Mouse (Mus musculus): Measurements from ENCODE around the gene Nyap2. TPM values are rescaled to one million over a fixed set of nuclear protein-coding genes. Genes with fewer than 3 reads are reported as not detected.

Nyap2 gene
- polyA plus RNA-seq (2012; rRNA removed), result not detected in 2 replicates

GRCm38 (mm10) chr1:81076831-81077664 lies at the start of gene Nyap2:
Nyap2 (plus strand) TSS chr1:81076950.
- 35% methylated on average over 16 of the region's 16 CpGs for WGBS
- no peak for TF ChIP-seq CTCF (IDR thresholded peaks at IDR 0.05; ENCODE audit: insufficient read depth, low read length)
- no peak for TF ChIP-seq POLR2A (IDR thresholded peaks at IDR 0.05; ENCODE audit: borderline replicate concordance, extremely low read depth, low read depth, low read length)
- Histone ChIP-seq H3K4me3 (replicated peaks; ENCODE audit: extremely low read depth, low read depth, low read length) (no peak within 1 kb of the TSS), H3K4me1 (ENCODE audit: control insufficient read depth, insufficient read depth, low read length) (no peaks in the 10 kb centered on the region)
- DNase-seq, result no peak

DNA sequence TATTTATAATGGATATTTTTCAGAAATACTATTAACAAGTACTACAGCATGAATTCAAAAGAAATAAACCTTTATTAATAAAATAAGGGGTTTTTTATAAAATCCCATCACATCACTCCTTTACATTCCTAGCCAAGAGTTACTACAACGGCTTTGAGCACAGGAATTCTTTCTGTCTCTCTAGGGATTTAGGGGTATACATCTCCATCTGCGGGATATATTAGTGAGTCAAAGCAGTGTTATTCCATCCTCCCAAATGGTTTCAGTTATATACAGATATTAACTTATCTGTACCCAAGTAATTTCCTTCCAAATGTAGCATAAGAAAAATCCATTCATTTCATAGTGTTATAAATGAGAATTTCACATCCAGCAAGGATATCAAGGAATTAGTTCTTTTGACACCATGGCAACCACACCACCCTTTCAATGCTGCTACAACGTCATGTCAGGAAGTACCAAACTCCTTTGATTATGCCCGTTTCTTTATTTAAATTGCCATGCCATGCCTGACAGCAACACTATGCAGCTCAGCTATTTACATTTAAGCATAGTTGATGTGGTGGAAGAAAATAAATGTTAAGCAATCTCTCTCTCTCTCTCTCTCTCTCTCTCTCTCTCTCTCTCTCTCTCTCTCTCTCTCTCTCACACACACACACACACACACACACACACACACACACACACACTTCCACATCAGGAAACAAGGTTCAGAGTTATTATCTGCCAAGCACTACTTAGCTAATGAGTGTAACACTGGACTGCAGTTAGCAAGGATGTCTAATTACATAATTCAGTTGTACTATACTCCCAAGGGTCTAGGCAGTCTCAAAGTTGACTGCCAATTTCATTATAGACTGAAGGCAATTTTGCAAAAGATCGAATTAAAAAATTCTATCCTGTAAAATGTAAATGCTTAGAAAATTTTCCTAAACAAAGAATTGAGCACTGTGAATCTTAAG lies 33.6 kb upstream of the Nyap2 start:
- no peak overlapping the region for H3K4me3 ChIP-seq (replicated peaks; ENCODE audit: extremely low read depth, low read depth, low read length)
- TF ChIP-seq CTCF (IDR thresholded peaks at IDR 0.05; ENCODE audit: insufficient read depth, low read length) (no peak), POLR2A (IDR thresholded peaks at IDR 0.05; ENCODE audit: borderline replicate concordance, extremely low read depth, low read depth, low read length) (no peak)
- no peaks in the 10 kb centered on the region for H3K4me1 ChIP-seq (ENCODE audit: control insufficient read depth, insufficient read depth, low read length)
- no peak for DNase-seq
- WGBS, result 54% methylated on average over 5 of the region's 5 CpGs

DNA sequence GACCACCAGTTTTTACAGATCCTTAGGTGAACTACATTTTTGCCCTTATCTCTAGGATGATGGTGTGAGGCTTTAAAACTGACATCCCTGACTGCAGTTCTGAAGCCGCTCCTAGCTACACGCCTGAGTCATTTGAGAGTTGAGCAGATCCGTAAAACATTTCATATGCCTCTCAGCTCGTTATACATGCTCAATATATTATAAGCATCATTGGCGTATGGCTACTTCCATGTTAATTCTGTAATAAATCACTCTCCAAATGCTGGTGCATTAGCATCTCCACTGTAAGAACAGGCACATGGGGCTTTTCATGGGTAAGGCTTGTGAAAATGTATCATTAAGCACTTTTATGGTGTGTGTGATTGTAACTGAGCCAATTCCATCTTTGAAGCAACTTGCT lies 18.4 kb upstream of the Nyap2 start:
- Histone ChIP-seq H3K4me1 (ENCODE audit: control insufficient read depth, insufficient read depth, low read length) (no peaks in the 10 kb centered on the region), H3K4me3 (replicated peaks; ENCODE audit: extremely low read depth, low read depth, low read length) (no peak overlapping the region)
- DNase-seq, result no peak
- WGBS, result 76% methylated on average over 5 of the region's 5 CpGs
- no peak for TF ChIP-seq POLR2A (IDR thresholded peaks at IDR 0.05; ENCODE audit: borderline replicate concordance, extremely low read depth, low read depth, low read length)
- no peak for TF ChIP-seq CTCF (IDR thresholded peaks at IDR 0.05; ENCODE audit: insufficient read depth, low read length)

- no peak overlapping the region for H3K4me3 ChIP-seq (replicated peaks; ENCODE audit: extremely low read depth, low read depth, low read length)
- TF ChIP-seq CTCF (IDR thresholded peaks at IDR 0.05; ENCODE audit: insufficient read depth, low read length) (no peak), POLR2A (IDR thresholded peaks at IDR 0.05; ENCODE audit: borderline replicate concordance, extremely low read depth, low read depth, low read length) (no peak)
- 52% methylated on average over 2 of the region's 2 CpGs for WGBS
- no peaks in the 10 kb centered on the region for H3K4me1 ChIP-seq (ENCODE audit: control insufficient read depth, insufficient read depth, low read length)
- DNase-seq, result no peak
These were observed 17.9 kb upstream of the Nyap2 start for GRCm38 (mm10) chr1:81058835-81059234.

- 81% methylated on average over 2 of the region's 2 CpGs for WGBS
- H3K4me1 ChIP-seq (ENCODE audit: control insufficient read depth, insufficient read depth, low read length), result no peaks in the 10 kb centered on the region
- H3K4me3 ChIP-seq (replicated peaks; ENCODE audit: extremely low read depth, low read depth, low read length), result no peak overlapping the region
- DNase-seq, result no peak
- TF ChIP-seq CTCF (IDR thresholded peaks at IDR 0.05; ENCODE audit: insufficient read depth, low read length) (no peak), POLR2A (IDR thresholded peaks at IDR 0.05; ENCODE audit: borderline replicate concordance, extremely low read depth, low read depth, low read length) (no peak)
These were observed 13.9 kb upstream of the Nyap2 start for GRCm38 (mm10) chr1:81062811-81063210.

- DNase-seq, result no peak
- 65% methylated on average over 9 of the region's 9 CpGs for WGBS
- Histone ChIP-seq H3K4me3 (replicated peaks; ENCODE audit: extremely low read depth, low read depth, low read length) (no peak overlapping the region), H3K4me1 (ENCODE audit: control insufficient read depth, insufficient read depth, low read length) (no peaks in the 10 kb centered on the region)
- TF ChIP-seq POLR2A (IDR thresholded peaks at IDR 0.05; ENCODE audit: borderline replicate concordance, extremely low read depth, low read depth, low read length) (no peak), CTCF (IDR thresholded peaks at IDR 0.05; ENCODE audit: insufficient read depth, low read length) (no peak)
These were observed 491 bp upstream of the Nyap2 start for GRCm38 (mm10) chr1:81076259-81076658.

- H3K4me3 ChIP-seq (replicated peaks; ENCODE audit: extremely low read depth, low read depth, low read length), result no peak overlapping the region
- no peaks in the 10 kb centered on the region for H3K4me1 ChIP-seq (ENCODE audit: control insufficient read depth, insufficient read depth, low read length)
- no peak for TF ChIP-seq POLR2A (IDR thresholded peaks at IDR 0.05; ENCODE audit: borderline replicate concordance, extremely low read depth, low read depth, low read length)
- TF ChIP-seq CTCF (IDR thresholded peaks at IDR 0.05; ENCODE audit: insufficient read depth, low read length), result no peak
- WGBS, result 77% methylated on average over 9 of the region's 9 CpGs
- DNase-seq, result no peak
These were observed 1.0 kb downstream of the Nyap2 start for GRCm38 (mm10) chr1:81077665-81078314.

DNA sequence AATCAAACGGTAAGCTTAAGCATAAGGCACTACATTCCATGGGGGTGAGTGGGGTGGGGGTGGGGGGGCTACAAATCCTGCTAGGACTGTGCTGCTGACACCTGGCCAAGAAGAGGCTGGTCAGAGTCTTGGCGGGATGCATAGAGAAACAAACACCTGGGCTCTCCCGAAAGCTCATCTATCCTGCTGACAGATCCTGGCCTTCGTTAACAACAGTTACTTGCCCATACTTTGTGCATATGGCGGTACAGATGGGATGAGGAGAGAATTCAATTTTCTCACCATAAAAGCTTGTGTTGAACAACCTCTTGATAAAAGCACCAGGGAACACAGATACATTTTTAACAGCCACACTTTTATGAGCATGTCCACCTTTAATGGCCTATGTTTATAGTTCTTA lies 10.7 kb downstream of the Nyap2 start:
- WGBS, result 72% methylated on average over 5 of the region's 5 CpGs
- TF ChIP-seq CTCF (IDR thresholded peaks at IDR 0.05; ENCODE audit: insufficient read depth, low read length) (no peak), POLR2A (IDR thresholded peaks at IDR 0.05; ENCODE audit: borderline replicate concordance, extremely low read depth, low read depth, low read length) (no peak)
- Histone ChIP-seq H3K4me3 (replicated peaks; ENCODE audit: extremely low read depth, low read depth, low read length) (no peak overlapping the region), H3K4me1 (ENCODE audit: control insufficient read depth, insufficient read depth, low read length) (no peaks in the 10 kb centered on the region)
- no peak for DNase-seq

- no peak for DNase-seq
- Histone ChIP-seq H3K4me3 (replicated peaks; ENCODE audit: extremely low read depth, low read depth, low read length) (no peak overlapping the region), H3K4me1 (ENCODE audit: control insufficient read depth, insufficient read depth, low read length) (no peaks in the 10 kb centered on the region)
- TF ChIP-seq POLR2A (IDR thresholded peaks at IDR 0.05; ENCODE audit: borderline replicate concordance, extremely low read depth, low read depth, low read length) (no peak), CTCF (IDR thresholded peaks at IDR 0.05; ENCODE audit: insufficient read depth, low read length) (no peak)
- WGBS, result 78% methylated on average over 1 of the region's 1 CpGs
These were observed 13.7 kb downstream of the Nyap2 start for GRCm38 (mm10) chr1:81090400-81090799.

All from lung, adult 2 months (tissue).